Comparison of ENCODE assay signal across 12 mouse cellular contexts in genomic region chrX:74424443-74424842, GRCm38 (mm10). TPM values are rescaled to one million over a fixed set of nuclear protein-coding genes. Genes with fewer than 3 reads are reported as not detected.
DNase-seq lines count a peak whose midpoint lies in the region; ATAC-seq and TF ChIP-seq lines count a peak whose summit lies in the region.
"Had no signal": no experiment of that assay in that cellular context is flagged by ENCODE, and none has a peak within 500 bp of the region (broad histone marks: within the 10 kb centered on the region; RNA-seq: fewer than 3 reads in every experiment).

No protein-coding gene starts in this region.

- peak overlapping the region; percentile 46 for H3ac ChIP-seq in C2C12 (ENCODE audit: control insufficient read depth, insufficient read length, low read depth)

- peaks cover 56% of the 10 kb centered on the region for H3K36me3 ChIP-seq in erythroblast, embryonic 14.5 days (ENCODE audit: control insufficient read depth)
- H3K36me3 ChIP-seq in C2C12 (ENCODE audit: control insufficient read depth, insufficient read depth) = peaks cover 34% of the 10 kb centered on the region
- no peaks in the 10 kb centered on the region for H3K36me3 ChIP-seq in thymus, adult 2 months (ENCODE audit: control insufficient read depth, insufficient read depth, low read length)
- H3K36me3 ChIP-seq: neural tube, embryonic 13.5 days had no signal

- peaks cover 80% of the 10 kb centered on the region for H3K79me2 ChIP-seq in C2C12 (ENCODE audit: control insufficient read depth, insufficient read depth)

- peak; percentile 71 for DNase-seq in fat pad, adult 2 months (ENCODE audit: extremely low read depth, low read depth, low spot score)
- peak; percentile 7 for DNase-seq in lung, postnatal 10 days
- DNase-seq in right cerebral cortex, postnatal 10 days (ENCODE audit: low spot score in 2 of 2) = no peak
- DNase-seq in thymus, adult 2 months = no peak
- no peak for DNase-seq in layer of hippocampus, postnatal 14 days (ENCODE audit: low spot score in 2 of 2)

- H3K27ac ChIP-seq in thymus, adult 2 months (ENCODE audit: control insufficient read depth, insufficient read depth, low read length) = no peak overlapping the region
- H3K27ac ChIP-seq: neural tube, embryonic 13.5 days had no signal

- peaks cover 41% of the 10 kb centered on the region for H3K79me3 ChIP-seq in C2C12 (ENCODE audit: low read depth)

- peak overlapping the region; percentile 83 for H3K4me3 ChIP-seq in erythroblast, embryonic 14.5 days (replicated peaks)
- no peak overlapping the region for H3K4me3 ChIP-seq in C2C12 (ENCODE audit: insufficient read depth, poor library complexity, severe bottlenecking)
- no peak overlapping the region for H3K4me3 ChIP-seq in thymus, adult 2 months (ENCODE audit: control insufficient read depth, insufficient read depth, low read length)
- H3K4me3 ChIP-seq: neural tube, embryonic 13.5 days had no signal

- no peaks in the 10 kb centered on the region; the same call in 1 of the 2 replicates for H3K27me3 ChIP-seq in erythroblast, embryonic 14.5 days (ENCODE audit: control insufficient read depth)
- no peaks in the 10 kb centered on the region for H3K27me3 ChIP-seq in C2C12 (ENCODE audit: control insufficient read depth, insufficient read depth, insufficient read length)
- H3K27me3 ChIP-seq in thymus, adult 2 months (ENCODE audit: control insufficient read depth, insufficient read depth, low read length) = no peaks in the 10 kb centered on the region
- H3K27me3 ChIP-seq: neural tube, embryonic 13.5 days had no signal

- ATAC-seq in erythroblast, adult 5-6 weeks (replicated peaks; ENCODE audit: low FRiP score, poor library complexity, severe bottlenecking) = no peak
- ATAC-seq: activated CD4-positive, CD25-positive, alpha-beta regulatory T cell, adult 4 months; CD4-positive, CD25-positive, alpha-beta regulatory T cell, adult 4 months; hindbrain, embryonic 16.5 days had no signal

- no peak for TF ChIP-seq POLR2A in thymus, adult 2 months (IDR thresholded peaks at IDR 0.05; ENCODE audit: control insufficient read depth, extremely low read depth, insufficient read depth, low read length, poor library complexity)

- TF ChIP-seq CTCF in C2C12 (IDR thresholded peaks at IDR 0.05; ENCODE audit: control insufficient read depth, insufficient read depth, insufficient read length) = no peak
- no peak for TF ChIP-seq CTCF in thymus, adult 2 months (IDR thresholded peaks at IDR 0.05; ENCODE audit: borderline replicate concordance, control insufficient read depth, extremely low read depth, insufficient read depth, low read length, poor library complexity)

- peaks cover 7% of the 10 kb centered on the region for H3K9me3 ChIP-seq in erythroblast, embryonic 14.5 days (ENCODE audit: control insufficient read depth, low read length)
- H3K9me3 ChIP-seq: neural tube, embryonic 13.5 days had no signal

- peaks cover 46% of the 10 kb centered on the region for H3K4me1 ChIP-seq in erythroblast, embryonic 14.5 days (ENCODE audit: control insufficient read depth)
- H3K4me1 ChIP-seq in thymus, adult 2 months (replicated peaks; ENCODE audit: control insufficient read depth, insufficient read depth, low read length) = peaks cover 4% of the 10 kb centered on the region; the same call in 1 of the 2 replicates

TF ChIP-seq in C2C12, 6 proteins besides CTCF, POLR2A, EP300 and RAD21:
- TF ChIP-seq FOSL1 (IDR thresholded peaks at IDR 0.05; ENCODE audit: insufficient read depth, low read length, poor library complexity, severe bottlenecking) (no peak), MYOD1 (IDR thresholded peaks at IDR 0.05; ENCODE audit: control insufficient read depth, insufficient read length, low read depth) (no peak), MYOG (IDR thresholded peaks at IDR 0.05; ENCODE audit: control insufficient read depth, extremely low read depth, insufficient read length) (no peak), USF1 (IDR thresholded peaks at IDR 0.05; ENCODE audit: low read depth) (no peak), MAX (IDR thresholded peaks at IDR 0.05) (no peak), CEBPB (IDR thresholded peaks at IDR 0.05; ENCODE audit: low read depth) (no peak)

RNA-seq across cellular contexts. Expression of gene G6pdx, which starts 4.6 kb away (rescaled TPM):
- polyA plus RNA-seq in erythroblast, embryonic 14.5 days (2012) = 2.0 and 2.2 TPM in 2 replicates
- 89.3 and 104 TPM in 2 replicates for total RNA-seq in erythroblast, adult 5-6 weeks (2015; ENCODE audit: low replicate concordance)
- total RNA-seq in erythroblast, adult 5-6 weeks (2017; ENCODE audit: low replicate concordance) = 46.4 and 58.4 TPM in 2 replicates
- polyA plus RNA-seq in C2C12 (2012; fragmentation: generic; extraction: Trizol) = 148 TPM
- 36.0 and 40.2 TPM in 2 replicates for polyA plus RNA-seq in thymus, adult 2 months (2012; rRNA removed)
- 10 to 100 TPM; 28.4 to 30.5 TPM for total RNA-seq in layer of hippocampus, postnatal 14 days (2021)

RNA-seq across cellular contexts. Expression of gene Ikbkg, which starts 31.4 kb away (rescaled TPM):
- polyA plus RNA-seq in erythroblast, embryonic 14.5 days (2012) = 1.5 and 2.3 TPM in 2 replicates
- total RNA-seq in erythroblast, adult 5-6 weeks (2015; ENCODE audit: low replicate concordance) = 5.2 and 14.0 TPM in 2 replicates
- total RNA-seq in erythroblast, adult 5-6 weeks (2017; ENCODE audit: low replicate concordance) = 19.8 and 36.4 TPM in 2 replicates
- polyA plus RNA-seq in C2C12 (2012; fragmentation: generic; extraction: Trizol) = 37.1 TPM
- polyA plus RNA-seq in thymus, adult 2 months (2012; rRNA removed) = 20.4 and 22.5 TPM in 2 replicates
- total RNA-seq in layer of hippocampus, postnatal 14 days (2021) = 10 to 100 TPM; 45.3 to 47.5 TPM

RNA-seq across cellular contexts. Expression of gene Fam3a, which starts 31.4 kb away (rescaled TPM):
- 0.35 and 0.84 TPM in 2 replicates for polyA plus RNA-seq in erythroblast, embryonic 14.5 days (2012)
- total RNA-seq in erythroblast, adult 5-6 weeks (2015; ENCODE audit: low replicate concordance) = 3.7 and 9.4 TPM in 2 replicates
- 4.0 and 8.8 TPM in 2 replicates for total RNA-seq in erythroblast, adult 5-6 weeks (2017; ENCODE audit: low replicate concordance)
- 11.5 TPM for polyA plus RNA-seq in C2C12 (2012; fragmentation: generic; extraction: Trizol)
- 45.1 and 46.0 TPM in 2 replicates for polyA plus RNA-seq in thymus, adult 2 months (2012; rRNA removed)
- total RNA-seq in layer of hippocampus, postnatal 14 days (2021) = 10 to 100 TPM; 16.9 to 23.5 TPM

RNA-seq across cellular contexts. Expression of gene Slc10a3, which starts 51.3 kb away (rescaled TPM):
- polyA plus RNA-seq in erythroblast, embryonic 14.5 days (2012) = 0.06 and 0.07 TPM in 2 replicates
- total RNA-seq in erythroblast, adult 5-6 weeks (2015; ENCODE audit: low replicate concordance) = 1.9 and 2.1 TPM in 2 replicates
- total RNA-seq in erythroblast, adult 5-6 weeks (2017; ENCODE audit: low replicate concordance) = 1.8 and 3.0 TPM in 2 replicates
- polyA plus RNA-seq in C2C12 (2012; fragmentation: generic; extraction: Trizol) = 18.5 TPM
- 27.8 and 29.1 TPM in 2 replicates for polyA plus RNA-seq in thymus, adult 2 months (2012; rRNA removed)
- 1 to 10 TPM; 1.8 to 2.0 TPM for total RNA-seq in layer of hippocampus, postnatal 14 days (2021)

RNA-seq across cellular contexts. Expression of gene Ubl4a, which starts 51.4 kb away (rescaled TPM):
- 3.5 and 5.0 TPM in 2 replicates for polyA plus RNA-seq in erythroblast, embryonic 14.5 days (2012)
- 4.0 and 15.0 TPM in 2 replicates for total RNA-seq in erythroblast, adult 5-6 weeks (2015; ENCODE audit: low replicate concordance)
- 3.4 and 6.7 TPM in 2 replicates for total RNA-seq in erythroblast, adult 5-6 weeks (2017; ENCODE audit: low replicate concordance)
- polyA plus RNA-seq in C2C12 (2012; fragmentation: generic; extraction: Trizol) = 60.7 TPM
- 52.7 and 53.8 TPM in 2 replicates for polyA plus RNA-seq in thymus, adult 2 months (2012; rRNA removed)
- total RNA-seq in layer of hippocampus, postnatal 14 days (2021) = 10 to 100 TPM; 57.5 to 59.6 TPM

Comparison
In these comparisons a context has a peak if more than half of its experiments do, and no peak if none do; other contexts are left out.
1. DNase-seq: peak in fat pad, adult 2 months (single experiment) and lung, postnatal 10 days (single experiment); none in right cerebral cortex, postnatal 10 days (0 of 2), thymus, adult 2 months (single experiment) and layer of hippocampus, postnatal 14 days (0 of 2).
2. RNA of gene G6pdx, which starts 4.6 kb away (polyA plus RNA-seq): 148 TPM in C2C12 (single experiment) and 36.0 to 40.2 TPM in thymus, adult 2 months; 2.0 to 2.2 TPM in erythroblast, embryonic 14.5 days; every median in the first group is over 10 times any median in the second.